Comparison of ENCODE assay signal across 8 mouse cellular contexts in the genomic region with DNA sequence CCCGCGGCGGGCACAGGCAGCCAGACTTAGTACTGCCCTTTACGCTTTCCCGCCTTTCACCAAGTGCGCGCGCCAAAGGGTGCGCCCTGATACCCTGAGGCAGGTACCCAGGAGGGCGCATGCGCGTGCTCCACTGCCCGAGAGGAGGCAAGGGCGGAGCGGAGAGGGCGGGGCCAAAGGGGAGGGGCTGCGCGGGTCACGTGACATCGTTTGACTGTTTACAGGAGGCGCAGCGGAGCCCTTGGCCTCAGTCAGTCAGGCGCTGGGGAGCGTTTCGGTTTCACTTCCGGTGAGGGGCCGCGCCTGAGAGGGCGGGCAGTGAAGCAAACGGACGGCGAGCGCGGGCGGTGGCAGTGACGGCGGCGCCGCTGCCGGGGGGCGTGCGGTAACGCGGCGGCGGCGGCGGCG. TPM values are rescaled to one million over a fixed set of nuclear protein-coding genes. Genes with fewer than 3 reads are reported as not detected.
DNase-seq lines count a peak whose midpoint lies in the region; ATAC-seq lines count a peak whose summit lies in the region.

A gene (plus strand): TSS at position 209 of the 408 bp plus-strand sequence.

- DNase-seq in CD4-positive, CD25-positive, alpha-beta regulatory T cell, adult 2 months (ENCODE audit: low read depth, low spot score), result peak; percentile 97
- peak; percentile 10 for DNase-seq in fat pad, adult 2 months (ENCODE audit: extremely low read depth, low read depth, low spot score)
- DNase-seq in kidney, postnatal 10 days, result peak; percentile 98
- DNase-seq in natural killer cell, adult 2 months (ENCODE audit: low spot score in 2 of 2), result peak; percentile 97 to 98

- no peaks in the 10 kb centered on the region for H3K36me3 ChIP-seq in heart, embryonic 13.5 days
- H3K36me3 ChIP-seq in liver, embryonic 12.5 days, result no peaks in the 10 kb centered on the region
- no peaks in the 10 kb centered on the region for H3K36me3 ChIP-seq in stomach, embryonic 15.5 days

- peak within 1 kb of the TSS; percentile 90 for H3K9ac ChIP-seq in heart, embryonic 13.5 days
- H3K9ac ChIP-seq in liver, embryonic 12.5 days, result peak within 1 kb of the TSS; percentile 90
- peak within 1 kb of the TSS; percentile 63 for H3K9ac ChIP-seq in stomach, embryonic 15.5 days

- no peaks in the 10 kb centered on the region for H3K4me1 ChIP-seq in brown adipose tissue, adult 24 weeks (ENCODE audit: control insufficient read depth, insufficient read depth, insufficient read length, low read length)
- H3K4me1 ChIP-seq in heart, embryonic 13.5 days, result 0 out of 2 replicates have a peak, but pooled peaks cover 6% of the 10 kb centered on the region
- peaks cover 9% of the 10 kb centered on the region for H3K4me1 ChIP-seq in liver, embryonic 12.5 days
- no peaks in the 10 kb centered on the region for H3K4me1 ChIP-seq in stomach, embryonic 15.5 days

- H3K27me3 ChIP-seq in heart, embryonic 13.5 days (replicated peaks), result no peaks in the 10 kb centered on the region
- peaks cover 11% of the 10 kb centered on the region for H3K27me3 ChIP-seq in liver, embryonic 12.5 days (replicated peaks)
- no peaks in the 10 kb centered on the region for H3K27me3 ChIP-seq in stomach, embryonic 15.5 days (replicated peaks)

- no peaks in the 10 kb centered on the region for H3K9me3 ChIP-seq in heart, embryonic 13.5 days
- no peaks in the 10 kb centered on the region for H3K9me3 ChIP-seq in liver, embryonic 12.5 days (replicated peaks)
- H3K9me3 ChIP-seq in stomach, embryonic 15.5 days, result no peaks in the 10 kb centered on the region

- peak within 1 kb of the TSS; percentile 48 for H3K27ac ChIP-seq in brown adipose tissue, adult 24 weeks (replicated peaks; ENCODE audit: low read depth, low read length)
- peak within 1 kb of the TSS; percentile 95 for H3K27ac ChIP-seq in heart, embryonic 13.5 days (replicated peaks)
- peak within 1 kb of the TSS; percentile 92 for H3K27ac ChIP-seq in liver, embryonic 12.5 days
- H3K27ac ChIP-seq in stomach, embryonic 15.5 days, result peak within 1 kb of the TSS; percentile 92

- peak within 1 kb of the TSS; percentile 98 for H3K4me3 ChIP-seq in brown adipose tissue, adult 24 weeks (ENCODE audit: insufficient read depth, low read depth, low read length)
- peak within 1 kb of the TSS; percentile 76 for H3K4me3 ChIP-seq in heart, embryonic 13.5 days
- H3K4me3 ChIP-seq in liver, embryonic 12.5 days, result peak within 1 kb of the TSS; percentile 76
- peak within 1 kb of the TSS; percentile 60 for H3K4me3 ChIP-seq in stomach, embryonic 15.5 days (replicated peaks)

- peak; percentile 92 for ATAC-seq in heart, embryonic 13.5 days (ENCODE audit: extremely low read depth, insufficient number of reproducible peaks, low FRiP score, low TSS enrichment)
- ATAC-seq in liver, embryonic 12.5 days, result peak; percentile 97
- ATAC-seq in stomach, embryonic 15.5 days (ENCODE audit: insufficient read depth, low FRiP score, low read depth), result peak; percentile 96

- 5% methylated on average over 22 of the region's 49 CpGs for WGBS in heart, embryonic 13.5 days
- WGBS in liver, embryonic 12.5 days (ENCODE audit: insufficient replicate concordance), result 12% methylated on average over 13 of the region's 49 CpGs
- WGBS in stomach, embryonic 15.5 days, result 9% methylated on average over 36 of the region's 49 CpGs

- peak within 1 kb of the TSS; percentile 68 for H3K4me2 ChIP-seq in heart, embryonic 13.5 days
- peak within 1 kb of the TSS; percentile 68 for H3K4me2 ChIP-seq in liver, embryonic 12.5 days
- peak within 1 kb of the TSS; percentile 54 for H3K4me2 ChIP-seq in stomach, embryonic 15.5 days

RNA-seq across cellular contexts. Expression of the gene that starts here (rescaled TPM):
- polyA plus RNA-seq in brown adipose tissue, adult 24 weeks (2012; ENCODE audit: insufficient read depth, insufficient read length, missing spikeins), result 23.5 and 24.4 TPM in 2 replicates
- polyA plus RNA-seq in heart, embryonic 13.5 days (2015; fragmentation: Nextera tagmentation; extraction: Ambion mirVana), result 36.5 and 38.7 TPM in 2 replicates
- polyA plus RNA-seq in liver, embryonic 12.5 days (2016; fragmentation: Nextera tagmentation; extraction: Ambion mirVana), result 42.4 and 44.2 TPM in 2 replicates
- polyA plus RNA-seq in stomach, embryonic 15.5 days (2015; fragmentation: Nextera tagmentation; extraction: Ambion mirVana), result 51.6 and 54.1 TPM in 2 replicates

Comparison
In these comparisons a context has a peak if more than half of its experiments do, and no peak if none do; other contexts are left out.
1. Peak in every context shown above with its lines: DNase-seq, ATAC-seq, H3K4me3 ChIP-seq and H3K27ac ChIP-seq.
2. DNase-seq: peak in every context shown above with its lines; median percentile 98 in kidney, postnatal 10 days; 98 in natural killer cell, adult 2 months; 97 in CD4-positive, CD25-positive, alpha-beta regulatory T cell, adult 2 months; 10 in fat pad, adult 2 months.